Mouse (Mus musculus) hindlimb bud, embryonic 11.5 days (tissue): ENCODE data around the gene Baiap2.

Experiments
- DNase-seq: peaks from one replicate; pipeline ENCODE4 v3.0.0-alpha.2; 2012; ENCODE audit warnings: low read depth, low spot score; ENCODE audit errors: extremely low spot score

The Baiap2 gene

GRCm38 (mm10) chr11:120009937-120010336 is 67.4 kb downstream of the Baiap2 start:
- DNase-seq = no peak

DNA sequence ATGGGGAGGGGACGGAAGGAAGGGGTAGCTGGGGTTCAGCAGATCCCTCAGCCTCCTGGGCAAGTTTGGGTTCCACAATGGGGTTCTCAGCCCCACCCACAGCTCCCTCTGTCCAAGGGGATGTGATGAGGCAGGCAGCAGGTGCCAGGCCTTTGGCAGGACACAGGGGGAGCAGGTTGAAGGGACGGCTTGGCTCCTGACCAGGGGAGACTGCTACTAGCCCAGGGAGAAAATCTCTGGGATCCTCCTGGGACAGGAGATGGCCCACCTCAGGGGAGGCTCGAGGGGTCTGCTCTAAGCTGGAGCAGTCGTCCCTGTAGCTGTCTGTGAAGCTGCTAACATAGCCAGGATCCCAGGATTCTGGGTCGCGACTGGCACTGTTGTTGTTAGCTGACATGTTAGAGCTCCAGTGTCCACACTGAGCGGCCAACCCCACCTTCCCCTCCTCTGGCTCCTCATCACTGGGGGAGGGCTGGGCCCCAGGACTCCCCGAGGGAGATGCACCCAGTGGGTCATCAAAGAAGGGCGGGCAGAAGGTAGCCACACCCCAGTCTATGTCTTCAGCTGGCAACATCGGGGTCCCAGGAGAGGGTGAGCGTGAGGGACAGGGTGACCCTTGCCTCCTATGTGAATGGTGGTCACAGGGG is 68.7 kb downstream of the Baiap2 start:
- no peak for DNase-seq

DNA sequence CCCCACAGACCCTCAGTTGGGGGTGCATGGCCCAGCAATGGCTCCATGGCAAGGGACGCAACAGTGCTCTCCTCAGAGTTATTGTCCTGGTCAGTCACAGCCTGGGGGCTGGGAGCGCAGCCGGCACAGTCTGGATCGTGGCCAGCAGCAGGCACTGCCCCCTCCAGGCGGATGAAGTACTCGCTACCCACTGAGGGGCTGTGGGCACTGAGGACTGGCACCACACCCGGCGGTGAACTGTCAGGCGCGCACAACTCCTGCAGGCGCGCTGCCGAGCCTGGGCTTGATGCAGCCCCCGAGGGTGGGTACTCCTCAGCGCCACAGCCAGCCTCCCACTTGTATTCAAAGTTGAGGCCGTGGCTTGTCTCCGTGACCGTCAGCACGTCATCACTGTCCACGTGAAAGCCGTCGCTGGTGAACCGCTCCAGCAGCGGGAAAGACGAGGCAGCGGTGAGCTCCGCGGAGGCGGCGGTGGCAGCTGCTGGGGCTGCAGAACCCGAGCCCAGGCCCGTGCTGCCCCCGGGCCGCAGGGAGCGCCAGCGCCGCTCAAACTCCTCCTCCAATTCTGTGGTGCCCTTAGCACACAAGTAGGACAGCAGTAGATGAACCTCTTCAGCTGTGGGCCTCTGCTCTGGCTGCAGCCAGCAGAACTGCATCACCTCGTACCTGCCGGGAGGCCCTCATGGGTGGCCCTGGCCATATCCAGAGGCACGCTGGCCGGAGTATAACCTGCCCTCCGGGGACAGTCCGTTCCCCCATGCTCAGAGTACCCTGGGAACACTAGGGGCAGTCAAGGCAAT is 69.4 kb downstream of the Baiap2 start:
- DNase-seq = no peak

GRCm38 (mm10) chr11:120012702-120013101 is 70.1 kb downstream of the Baiap2 start:
- DNase-seq = no peak

- DNase-seq = peak; percentile 87
Measured at GRCm38 (mm10) chr11:120013174-120013711, 70.7 kb downstream of the Baiap2 start.

- no peak for DNase-seq
Measured at GRCm38 (mm10) chr11:120014758-120015157, 72.2 kb downstream of the Baiap2 start.

GRCm38 (mm10) chr11:120017011-120017410 is 74.4 kb downstream of the Baiap2 start:
- no peak for DNase-seq

GRCm38 (mm10) chr11:120019542-120020440 is 77.2 kb downstream of the Baiap2 start:
- no peak for DNase-seq

DNA sequence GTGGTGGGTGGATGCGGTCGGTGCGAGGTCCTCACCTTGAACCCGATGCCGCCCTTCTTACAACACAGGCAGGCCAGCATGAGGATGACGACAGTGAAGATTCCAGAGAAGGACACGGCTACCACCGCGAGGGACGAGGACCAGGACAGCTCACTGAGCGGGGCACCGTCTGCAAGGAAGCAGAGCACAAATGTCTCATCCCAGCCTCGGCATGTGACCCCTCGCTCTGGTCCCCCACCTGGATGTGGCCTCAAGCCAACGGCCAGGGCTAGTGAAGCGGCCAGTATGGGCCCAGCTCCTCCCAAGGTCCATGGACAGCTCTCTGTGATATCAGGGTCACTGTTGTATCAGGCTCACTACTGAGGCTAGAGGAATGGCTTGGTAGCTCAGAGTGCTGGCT is 78.8 kb downstream of the Baiap2 start:
- no peak for DNase-seq

DNA sequence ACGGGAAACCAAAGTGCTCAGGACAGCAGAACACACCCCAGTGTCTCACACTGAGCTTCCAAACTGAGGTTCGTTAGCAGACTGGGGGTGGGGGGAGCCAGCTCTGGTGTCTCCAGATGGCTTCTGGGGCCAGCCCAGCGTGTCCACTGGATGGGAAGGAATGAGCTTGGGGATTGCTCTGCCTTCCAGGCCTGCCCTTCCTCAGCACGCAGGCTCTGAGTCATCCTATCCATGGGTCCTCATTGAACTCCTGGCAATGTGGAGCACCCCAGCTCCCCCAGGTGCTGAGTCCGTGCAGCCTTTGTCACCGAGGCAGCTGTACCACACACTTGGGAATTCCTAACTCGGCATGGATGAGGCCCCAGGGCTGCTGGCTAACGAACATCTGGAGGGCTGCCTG is 79.7 kb downstream of the Baiap2 start:
- no peak for DNase-seq

- DNase-seq = no peak
Measured at GRCm38 (mm10) chr11:120022841-120023240, 80.3 kb downstream of the Baiap2 start.

DNA sequence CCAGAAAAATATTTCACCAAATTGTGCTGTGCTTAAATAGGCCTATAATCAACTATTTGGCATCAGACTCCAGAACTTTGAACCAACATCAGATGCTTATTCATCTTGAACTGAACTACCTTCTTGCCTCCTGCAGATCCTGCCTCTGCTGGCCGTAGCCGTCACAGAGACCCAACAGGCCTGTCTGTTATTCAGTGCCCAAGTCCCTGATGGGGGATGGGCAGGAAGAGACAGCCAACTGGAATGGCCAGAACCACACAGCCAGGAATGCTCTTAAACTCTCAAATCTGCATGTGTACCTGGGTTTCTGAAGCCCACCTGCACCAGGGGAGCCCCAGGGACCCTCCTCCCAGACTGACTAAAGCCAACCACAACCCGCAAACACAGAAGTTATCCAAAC is 84.4 kb downstream of the Baiap2 start:
- no peak for DNase-seq

DNA sequence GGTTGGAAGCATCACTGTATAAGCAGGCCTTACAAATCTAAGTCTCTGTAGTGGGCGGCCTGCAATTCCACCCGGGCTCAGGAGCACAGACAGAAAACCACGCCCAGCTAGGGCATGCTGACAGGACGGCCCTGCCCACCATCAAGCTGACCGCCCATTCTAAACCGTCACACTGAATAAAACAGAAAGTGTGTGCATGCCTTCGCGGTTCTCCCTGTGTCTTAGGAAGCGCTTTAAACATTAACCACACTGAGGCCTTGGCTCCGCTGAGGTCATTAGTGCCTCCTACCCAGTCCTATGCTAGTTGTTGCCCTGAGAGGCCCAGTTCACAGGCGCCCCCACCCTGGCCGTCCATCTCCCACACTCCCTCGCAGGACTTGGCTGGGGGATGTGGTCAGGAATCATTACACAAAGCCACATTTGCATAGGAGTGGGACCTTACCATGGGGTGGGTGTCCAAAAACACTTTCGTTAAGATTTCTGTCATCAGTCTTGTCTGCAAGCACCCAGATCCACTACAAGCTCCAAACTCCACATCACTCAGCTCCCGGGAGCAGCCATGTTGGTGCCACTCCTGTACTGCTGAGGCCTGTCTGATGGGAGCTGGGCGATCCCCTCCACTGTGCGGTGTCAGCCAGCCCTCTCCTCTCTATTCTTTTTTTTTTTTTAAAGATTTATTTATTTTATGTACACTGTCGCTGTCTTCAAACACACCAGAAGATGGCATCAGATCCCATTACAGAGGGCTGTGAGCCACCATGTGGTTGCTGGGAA is 85.9 kb downstream of the Baiap2 start:
- DNase-seq = no peak

DNA sequence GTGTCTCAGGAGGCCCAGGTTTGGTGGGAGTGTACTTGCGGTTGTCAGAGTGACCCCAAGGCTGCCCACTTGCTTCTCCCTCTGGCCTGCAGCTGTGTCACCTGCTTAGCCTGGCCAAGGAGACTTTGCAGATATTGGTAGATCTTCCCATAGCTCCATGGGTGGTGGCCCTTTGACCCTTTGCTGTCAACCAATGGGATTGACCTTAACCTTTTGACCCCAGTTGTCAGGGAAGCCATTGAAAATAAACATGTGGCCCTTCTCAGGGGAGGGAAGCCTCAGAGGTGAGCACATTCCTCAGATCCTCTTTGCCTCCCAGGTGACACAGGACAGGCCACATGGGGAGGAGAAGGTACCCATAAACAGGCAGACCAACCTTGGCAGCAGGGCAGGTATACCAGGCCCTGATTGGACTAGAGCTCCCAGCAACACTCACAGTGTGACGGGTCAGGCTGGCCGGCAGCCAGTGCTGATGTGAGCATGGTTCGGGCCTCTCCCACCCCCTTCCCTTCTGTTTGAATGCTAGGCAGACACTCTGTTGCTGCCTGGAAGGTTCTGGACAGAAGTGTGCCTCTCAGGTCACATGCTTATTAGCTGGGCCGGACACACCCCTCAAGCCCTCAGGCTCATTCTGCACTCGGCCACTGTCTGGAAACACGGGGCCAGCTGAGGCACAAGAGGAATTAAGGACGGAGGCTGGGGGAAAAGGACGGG is 87.0 kb downstream of the Baiap2 start:
- DNase-seq = no peak

DNA sequence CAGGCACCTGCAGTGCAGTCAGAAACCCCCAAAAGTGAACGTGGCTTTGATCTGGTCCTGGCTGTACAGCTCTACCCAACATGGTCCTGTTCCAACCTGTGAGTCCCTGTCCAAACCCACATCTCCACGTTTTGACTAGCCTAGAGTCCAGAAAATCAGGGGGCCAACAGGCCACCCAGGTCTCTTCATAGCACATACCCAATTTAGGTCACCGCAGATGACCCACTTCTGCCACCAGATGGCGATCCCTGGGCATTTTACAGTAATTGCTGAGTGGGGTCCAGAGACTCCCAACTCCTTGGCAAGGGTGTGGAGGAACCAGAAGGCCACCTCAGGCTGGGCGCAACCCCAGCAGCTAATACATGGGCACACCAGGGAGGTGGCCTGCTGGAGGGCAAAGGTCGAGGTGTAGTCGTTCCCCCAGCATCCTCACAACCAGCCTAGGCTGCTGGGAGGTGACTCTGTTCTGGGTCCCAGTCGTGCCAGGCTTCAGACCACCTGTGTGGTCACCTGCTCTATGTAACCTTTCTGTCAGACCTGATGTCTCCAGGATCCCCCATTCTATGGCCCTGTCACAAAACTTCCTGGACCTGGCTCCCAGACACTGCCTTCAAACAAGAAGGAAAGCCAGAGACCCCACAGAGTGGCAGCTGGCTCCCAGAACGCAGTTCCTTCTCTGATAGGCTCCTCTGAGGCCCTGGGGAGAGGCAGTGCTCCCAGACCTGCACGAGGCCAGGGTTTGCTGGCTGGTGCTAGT is 87.8 kb downstream of the Baiap2 start:
- DNase-seq = peak; percentile 28

GRCm38 (mm10) chr11:120032052-120032451 is 89.5 kb downstream of the Baiap2 start:
- no peak for DNase-seq

- DNase-seq = no peak
Measured at GRCm38 (mm10) chr11:120033473-120033872, 90.9 kb downstream of the Baiap2 start.

DNA sequence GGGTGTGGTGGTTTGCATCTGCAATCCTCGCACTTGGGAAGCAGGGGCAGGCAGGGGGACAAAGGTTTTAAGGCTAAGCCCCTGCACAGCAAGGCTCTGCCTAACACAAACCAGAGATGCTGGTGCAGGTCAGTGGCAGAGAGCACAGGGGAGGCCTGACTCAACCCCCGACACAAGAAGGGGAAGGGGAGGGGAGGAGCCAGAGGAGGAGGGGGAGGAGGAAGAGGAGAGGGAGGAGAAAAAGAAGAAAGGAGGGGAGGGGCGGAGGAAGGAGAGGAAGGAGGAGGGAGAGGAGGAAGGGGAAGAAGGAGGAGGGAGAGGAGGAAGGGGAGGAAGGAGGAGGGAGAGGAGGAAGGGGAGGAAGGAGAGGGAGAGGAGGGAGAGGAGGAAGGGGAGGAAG is 91.7 kb downstream of the Baiap2 start:
- no peak for DNase-seq

GRCm38 (mm10) chr11:120034762-120035161 is 92.2 kb downstream of the Baiap2 start:
- no peak for DNase-seq
